Mouse (Mus musculus) retina, adult 2 months (tissue): Measurements from ENCODE around the gene Fam107b.

Source experiments
- DNase-seq: peaks from one replicate; pipeline ENCODE4 v3.0.0-alpha.2; 2012; ENCODE audit warnings: low read depth, low spot score

The Fam107b gene

DNA sequence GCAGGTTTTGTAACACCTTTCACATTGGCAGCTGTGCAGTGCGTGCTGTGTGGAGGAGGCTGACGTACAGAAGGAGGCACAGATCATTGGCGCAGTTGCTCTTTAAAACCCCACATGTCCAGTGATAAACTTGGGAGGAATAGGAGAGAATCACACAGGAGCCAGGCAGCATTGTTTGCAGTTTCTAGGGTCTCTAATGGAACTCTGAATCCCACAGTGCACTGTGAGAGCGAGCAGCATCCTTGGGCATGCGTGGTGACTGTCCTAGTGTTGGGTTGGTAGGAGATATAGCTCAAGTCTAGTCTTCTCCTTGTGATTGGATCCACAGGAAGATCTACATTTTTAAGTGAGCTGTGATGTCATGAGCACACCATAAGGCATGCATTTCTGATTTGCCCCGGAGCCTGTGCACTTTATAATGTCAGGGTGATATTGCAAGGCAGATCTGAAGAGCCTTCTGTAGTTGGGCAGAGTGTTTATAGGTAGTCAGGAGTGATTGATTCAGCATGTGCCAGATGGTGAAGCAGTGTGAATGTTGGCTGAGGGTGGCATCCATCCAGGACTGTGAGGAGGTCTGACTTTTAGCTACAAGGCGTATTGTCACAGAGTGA is 169.2 kb downstream of the Fam107b start:
- no peak for DNase-seq

DNA sequence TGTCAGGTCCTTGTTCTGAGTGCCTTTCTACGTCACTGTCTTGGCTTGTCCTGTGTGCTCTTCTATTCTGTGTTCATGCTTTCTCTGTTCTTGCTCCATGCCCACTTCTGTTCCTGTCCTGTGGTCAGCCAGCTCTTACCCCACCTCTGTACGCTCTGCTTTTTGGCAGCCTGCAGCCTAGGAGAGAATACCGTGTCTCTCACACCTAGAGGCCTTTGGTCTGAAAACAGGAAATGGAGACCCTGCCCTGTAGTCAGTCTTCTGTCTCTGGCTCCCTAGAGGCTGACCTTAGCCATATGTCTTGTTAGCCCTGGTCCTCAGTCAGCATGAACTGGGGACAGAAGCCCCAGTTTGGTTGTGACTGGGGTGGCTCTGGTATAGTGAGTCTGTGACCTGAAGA is 170.0 kb downstream of the Fam107b start:
- DNase-seq = no peak

- DNase-seq = no peak
Observed at GRCm38 (mm10) chr2:3740670-3741069, 170.4 kb downstream of the Fam107b start.

- peak; percentile 52 for DNase-seq
Observed at GRCm38 (mm10) chr2:3742519-3742918, 172.2 kb downstream of the Fam107b start.

GRCm38 (mm10) chr2:3745041-3745440 is 174.8 kb downstream of the Fam107b start:
- DNase-seq = no peak

DNA sequence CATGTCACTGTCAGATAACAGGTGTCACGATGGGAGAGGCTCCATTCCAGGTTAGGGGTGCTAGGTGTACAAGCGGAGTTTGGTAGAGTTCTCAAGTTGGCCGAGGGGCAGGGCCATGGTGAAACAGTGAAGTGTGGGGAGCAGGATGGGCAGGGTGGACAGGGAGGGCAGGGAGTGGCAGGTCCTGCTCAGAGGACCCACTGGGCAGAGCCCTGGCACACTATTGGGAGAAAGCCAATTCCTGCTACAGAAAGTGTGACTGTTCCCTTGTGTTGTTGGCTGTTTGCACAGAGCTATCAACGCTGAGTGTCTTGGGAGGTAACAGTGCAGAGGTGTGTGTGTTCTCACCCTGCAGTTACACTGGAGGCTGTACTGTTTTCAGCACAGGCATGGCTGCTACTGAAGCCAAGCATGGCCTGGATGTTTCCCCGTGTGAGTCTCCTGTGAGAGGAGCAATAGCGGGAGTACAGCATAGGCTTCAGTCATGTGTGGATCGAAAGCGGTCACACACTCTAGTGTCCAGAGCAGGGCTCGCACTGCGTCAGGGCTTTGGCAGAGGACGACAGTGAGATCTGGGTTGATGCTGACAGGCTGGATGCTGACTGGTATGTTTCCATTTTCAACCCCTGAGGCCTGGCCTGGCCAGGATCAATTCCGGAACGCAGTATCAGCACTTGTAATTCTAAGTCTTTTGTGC is 175.8 kb downstream of the Fam107b start:
- no peak for DNase-seq

- DNase-seq = no peak
Observed at GRCm38 (mm10) chr2:3748714-3749503, 178.6 kb downstream of the Fam107b start.

- DNase-seq = no peak
Observed at GRCm38 (mm10) chr2:3749504-3750024, 179.3 kb downstream of the Fam107b start.

GRCm38 (mm10) chr2:3750126-3750525 is 179.8 kb downstream of the Fam107b start:
- DNase-seq = no peak

DNA sequence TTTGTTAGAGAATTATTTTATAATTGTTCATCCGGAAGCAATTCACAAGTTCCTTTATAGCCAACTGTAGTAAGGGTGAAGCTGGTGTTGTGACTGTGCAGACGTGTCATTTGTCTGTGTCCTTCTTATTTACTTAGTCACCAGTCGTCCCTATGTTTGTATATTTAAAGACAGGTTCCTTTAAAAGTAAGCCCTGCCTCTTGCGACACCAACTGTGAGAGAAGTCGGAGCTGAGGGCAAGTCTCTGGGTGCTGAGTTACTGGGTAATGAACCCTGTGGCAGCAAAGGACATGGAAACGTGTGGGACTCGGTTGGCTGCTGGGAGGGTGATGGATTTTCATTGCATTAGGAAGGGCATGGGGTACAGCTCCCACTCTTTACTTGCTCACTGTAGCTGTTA is 182.1 kb downstream of the Fam107b start:
- DNase-seq = no peak

- no peak for DNase-seq
Observed at GRCm38 (mm10) chr2:3752893-3753292, 182.6 kb downstream of the Fam107b start.

DNA sequence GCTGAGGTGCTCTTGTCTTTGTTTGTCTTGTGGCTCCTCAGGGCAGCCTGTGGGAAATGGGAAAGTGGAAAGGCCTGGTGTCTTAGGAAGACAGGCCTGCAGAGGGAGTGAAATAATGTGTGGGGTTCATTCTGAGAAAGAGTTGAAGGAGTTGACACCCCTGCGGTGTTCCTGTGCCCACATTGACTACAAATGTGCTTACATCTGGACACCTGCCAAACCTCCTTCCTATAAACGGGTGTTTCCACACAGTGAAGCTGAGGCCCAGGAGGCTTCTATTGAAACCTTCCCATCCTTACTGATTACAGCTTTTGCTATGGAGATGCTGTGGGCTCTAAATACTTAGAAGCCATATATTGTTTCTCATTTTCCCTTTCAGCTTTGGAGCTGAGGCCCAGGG is 183.5 kb downstream of the Fam107b start:
- no peak for DNase-seq

DNA sequence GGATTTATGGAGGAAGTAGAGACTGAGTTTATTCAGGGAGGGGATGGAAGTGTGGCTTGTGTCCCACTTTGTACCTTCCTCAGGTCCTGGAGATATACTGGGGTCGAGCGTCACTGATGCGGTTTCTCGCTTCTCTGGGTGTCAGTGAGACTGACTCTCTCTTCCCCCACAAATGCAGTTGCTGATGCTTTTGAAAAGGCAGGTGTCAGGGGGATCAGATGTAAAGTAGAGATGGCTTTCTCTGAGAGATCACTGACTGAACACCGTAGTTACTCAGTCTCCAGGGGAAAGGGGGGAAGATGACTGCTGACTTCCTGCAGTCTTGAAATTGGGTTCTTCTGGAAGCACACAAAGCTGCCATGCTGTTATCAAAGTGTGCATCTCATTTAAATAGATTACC is 185.6 kb downstream of the Fam107b start:
- no peak for DNase-seq

GRCm38 (mm10) chr2:3758406-3758805 is 188.1 kb downstream of the Fam107b start:
- DNase-seq = no peak

DNA sequence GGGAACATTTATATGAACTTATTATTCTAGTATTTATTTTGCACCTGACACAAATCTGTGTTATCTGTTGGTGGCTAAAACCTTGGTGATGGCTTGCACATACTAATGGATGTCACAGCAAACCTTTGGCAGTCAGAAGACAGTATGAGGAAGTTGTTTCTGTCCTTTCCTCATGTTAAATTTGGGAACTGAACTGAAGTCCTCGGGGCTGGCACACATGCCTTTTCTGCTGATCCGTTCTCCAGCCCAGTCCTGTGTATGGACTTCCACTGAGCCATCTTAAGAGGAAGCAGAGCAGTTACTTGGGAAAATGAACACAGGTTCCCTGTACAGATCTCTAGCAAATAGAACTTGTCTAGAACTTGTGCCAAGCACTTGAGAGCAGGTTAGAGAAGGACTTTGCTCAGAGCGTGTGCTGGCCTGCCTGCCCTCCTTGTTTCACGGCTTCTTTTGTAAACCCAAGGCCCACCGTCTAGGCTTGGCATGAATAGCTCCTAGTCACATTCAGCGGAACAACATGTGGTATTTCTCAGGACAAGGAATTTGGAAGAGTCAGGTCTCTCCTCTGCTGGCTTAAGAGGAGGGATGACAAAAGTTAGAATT is 190.0 kb downstream of the Fam107b start:
- DNase-seq = no peak

DNA sequence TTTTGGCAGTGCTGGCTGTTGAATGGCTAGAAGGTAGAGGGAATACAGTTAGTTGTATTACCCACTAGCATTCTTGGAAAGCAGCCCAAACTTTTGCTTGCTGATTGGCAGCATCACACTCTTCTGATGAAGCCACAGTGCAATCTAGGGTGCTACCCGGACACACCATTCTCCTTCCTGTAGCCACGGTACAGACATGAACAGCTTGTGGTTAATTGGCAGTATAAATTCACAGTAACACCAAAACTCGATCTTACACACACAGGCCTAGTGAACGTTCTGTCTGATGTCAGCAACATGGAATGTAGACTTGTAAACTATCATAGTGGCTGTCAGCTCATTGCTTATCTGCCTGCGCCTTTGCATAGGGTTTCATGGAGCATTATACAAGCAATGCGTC is 193.8 kb downstream of the Fam107b start:
- no peak for DNase-seq

GRCm38 (mm10) chr2:3765957-3766783 is 195.9 kb downstream of the Fam107b start:
- no peak for DNase-seq

- DNase-seq = peak; percentile 68
Observed at GRCm38 (mm10) chr2:3769260-3769659, 199.0 kb downstream of the Fam107b start.

DNA sequence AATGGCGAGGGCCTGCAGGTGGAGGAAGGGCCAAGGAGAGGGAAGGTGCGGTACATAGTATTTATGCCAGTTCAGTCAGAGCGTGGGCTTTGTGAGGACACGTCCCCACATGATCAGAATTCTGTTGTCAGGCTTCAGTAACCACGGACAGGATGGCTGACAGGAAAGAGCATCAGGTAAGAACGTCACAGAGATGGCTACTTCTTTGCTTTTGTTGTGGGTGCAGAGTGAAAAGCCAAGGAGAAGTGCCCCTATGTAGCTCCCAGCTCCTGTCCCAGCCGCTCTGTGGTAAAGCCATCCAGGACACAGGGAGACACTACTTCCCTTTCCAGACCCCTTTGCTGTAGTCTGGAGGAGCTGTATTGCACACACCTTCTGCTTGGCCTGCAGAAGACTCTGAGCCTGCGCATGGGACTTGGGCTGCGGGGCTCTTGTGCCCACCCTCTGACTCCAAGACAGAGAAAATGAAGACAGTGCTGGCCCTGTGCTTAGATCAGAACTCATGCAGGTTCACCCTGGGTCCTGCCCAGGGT is 199.6 kb downstream of the Fam107b start:
- DNase-seq = no peak

GRCm38 (mm10) chr2:3770383-3770782 is 200.1 kb downstream of the Fam107b start:
- DNase-seq = no peak

DNA sequence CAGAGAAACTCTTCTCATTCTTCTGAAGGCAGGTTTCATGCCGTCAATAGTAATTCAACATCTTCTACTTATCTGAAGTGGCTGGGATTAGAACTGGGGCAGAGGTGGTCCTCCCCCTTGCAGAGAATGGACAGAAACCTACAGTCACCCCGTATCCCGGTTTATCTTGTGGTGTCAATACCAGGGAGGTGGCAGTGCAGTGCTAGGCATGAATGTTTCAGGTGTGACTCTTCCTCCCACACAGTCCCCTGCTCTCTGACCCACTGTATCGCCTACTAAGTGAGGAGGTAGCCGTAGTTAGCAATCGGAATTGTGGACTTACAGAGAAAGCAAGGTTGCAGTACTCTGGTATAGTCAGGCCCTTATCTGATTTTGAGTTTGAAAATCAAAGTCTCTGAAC is 201.2 kb downstream of the Fam107b start:
- no peak for DNase-seq
